Mouse (Mus musculus) kidney, embryonic 14.5 days (tissue): ENCODE measurements around the gene Atg16l1. TPM values are rescaled to one million over a fixed set of nuclear protein-coding genes. Genes with fewer than 3 reads are reported as not detected.

Experiments
- ATAC-seq: fragments of 200-750 bp; cut with Nextera tagmentation; 2 replicates; pipeline ENCODE4 v1.8.0; 2017; ENCODE audit warnings: moderate number of reproducible peaks, mild to moderate bottlenecking, moderate TSS enrichment, moderate library complexity; ENCODE audit not compliant: low FRiP score, low TSS enrichment
- H3K27ac ChIP-seq: fragments of 300-500 bp; sonication (generic); 2 replicates; pipeline ENCODE4 v1.5.1; 2014; ENCODE audit warnings: low read depth, mild to moderate bottlenecking, low read length, moderate library complexity, mixed read lengths
- H3K27me3 ChIP-seq: fragments of 300-500 bp; sonication (generic); 2 replicates; pipeline ENCODE4 v1.6.1; 2014; ENCODE audit warnings: mild to moderate bottlenecking, low read length; ENCODE audit not compliant: control insufficient read depth, insufficient read depth
- H3K36me3 ChIP-seq: fragments of 300-500 bp; sonication (generic); 2 replicates; pipeline ENCODE4 v1.6.1; 2014; ENCODE audit warnings: low read length, mixed read lengths; ENCODE audit not compliant: control insufficient read depth, insufficient read depth
- H3K4me1 ChIP-seq: fragments of 300-500 bp; sonication (generic); 2 replicates; pipeline ENCODE4 v1.6.1; 2014; ENCODE audit warnings: low read length, mixed read lengths; ENCODE audit not compliant: control insufficient read depth, insufficient read depth
- H3K4me2 ChIP-seq: fragments of 300-500 bp; sonication (generic); replicated peaks from 2 replicates; pipeline ENCODE4 v1.6.1; 2014; ENCODE audit warnings: low read depth, mild to moderate bottlenecking, low read length
- H3K4me3 ChIP-seq: fragments of 300-500 bp; sonication (generic); 2 replicates; pipeline ENCODE4 v1.5.1; 2014; ENCODE audit warnings: mild to moderate bottlenecking, low read length
- H3K9ac ChIP-seq: fragments of 300-500 bp; sonication (generic); 2 replicates; pipeline ENCODE4 v1.6.1; 2014; ENCODE audit warnings: low read depth, mild to moderate bottlenecking, low read length, moderate library complexity
- H3K9me3 ChIP-seq: fragments of 300-500 bp; sonication (generic); 2 replicates; pipeline ENCODE4 v1.6.1; 2016; ENCODE audit warnings: low read length; ENCODE audit not compliant: control insufficient read depth
- WGBS: fragments of 180-500 bp; shearing (Covaris S2); extraction: QIAGEN DNeasy Blood & Tissue Kit; methylation state at CpG from one replicate; pipeline ENCODE4 v1.1.7; 2014; 5-methylcytosine and 5-hydroxymethylcytosine counted together
- polyA plus RNA-seq: library from polyadenylated mRNA; unstranded; fragments of >200 nt; fragmentation: Nextera tagmentation; extraction: Ambion mirVana; gene quantifications from 2 replicates; pipeline ENCODE4 v1.2.1, GENCODE M21; 2014

Atg16l1 gene
- polyA plus RNA-seq, 1 experiment from 2014 or later = 33.1 TPM

- no peak overlapping the region for H3K4me3 ChIP-seq
- WGBS = 57% methylated on average over 6 of the region's 6 CpGs
- H3K4me1 ChIP-seq = 0 out of 2 replicates have a peak, but pooled peaks cover 3% of the 10 kb centered on the region
- H3K9ac ChIP-seq = no peak overlapping the region
- H3K9me3 ChIP-seq = no peaks in the 10 kb centered on the region
- no peaks in the 10 kb centered on the region for H3K27me3 ChIP-seq
- H3K36me3 ChIP-seq = no peaks in the 10 kb centered on the region
- no peak overlapping the region for H3K27ac ChIP-seq
- no peak for ATAC-seq
- H3K4me2 ChIP-seq = no peak overlapping the region
Observed at GRCm38 (mm10) chr1:87829621-87830211, 74.0 kb downstream of the Atg16l1 start.

- H3K4me1 ChIP-seq = no peaks in the 10 kb centered on the region
- H3K27me3 ChIP-seq = no peaks in the 10 kb centered on the region
- no peak overlapping the region for H3K9ac ChIP-seq
- ATAC-seq = no peak
- H3K36me3 ChIP-seq = no peaks in the 10 kb centered on the region
- no peak overlapping the region for H3K4me2 ChIP-seq
- H3K9me3 ChIP-seq = no peaks in the 10 kb centered on the region
- no peak overlapping the region for H3K27ac ChIP-seq
- WGBS = 61% methylated on average over 1 of the region's 1 CpGs
- no peak overlapping the region for H3K4me3 ChIP-seq
Observed at GRCm38 (mm10) chr1:87836453-87836852, 80.8 kb downstream of the Atg16l1 start.

- H3K4me2 ChIP-seq = no peak overlapping the region
- no peaks in the 10 kb centered on the region for H3K9me3 ChIP-seq
- H3K27ac ChIP-seq = no peak overlapping the region
- no peak overlapping the region for H3K9ac ChIP-seq
- H3K27me3 ChIP-seq = no peaks in the 10 kb centered on the region
- no peak overlapping the region for H3K4me3 ChIP-seq
- H3K4me1 ChIP-seq = no peaks in the 10 kb centered on the region
- 49% methylated on average over 5 of the region's 5 CpGs for WGBS
- no peaks in the 10 kb centered on the region for H3K36me3 ChIP-seq
- ATAC-seq = no peak
Observed at GRCm38 (mm10) chr1:87837018-87837417, 81.3 kb downstream of the Atg16l1 start.

DNA sequence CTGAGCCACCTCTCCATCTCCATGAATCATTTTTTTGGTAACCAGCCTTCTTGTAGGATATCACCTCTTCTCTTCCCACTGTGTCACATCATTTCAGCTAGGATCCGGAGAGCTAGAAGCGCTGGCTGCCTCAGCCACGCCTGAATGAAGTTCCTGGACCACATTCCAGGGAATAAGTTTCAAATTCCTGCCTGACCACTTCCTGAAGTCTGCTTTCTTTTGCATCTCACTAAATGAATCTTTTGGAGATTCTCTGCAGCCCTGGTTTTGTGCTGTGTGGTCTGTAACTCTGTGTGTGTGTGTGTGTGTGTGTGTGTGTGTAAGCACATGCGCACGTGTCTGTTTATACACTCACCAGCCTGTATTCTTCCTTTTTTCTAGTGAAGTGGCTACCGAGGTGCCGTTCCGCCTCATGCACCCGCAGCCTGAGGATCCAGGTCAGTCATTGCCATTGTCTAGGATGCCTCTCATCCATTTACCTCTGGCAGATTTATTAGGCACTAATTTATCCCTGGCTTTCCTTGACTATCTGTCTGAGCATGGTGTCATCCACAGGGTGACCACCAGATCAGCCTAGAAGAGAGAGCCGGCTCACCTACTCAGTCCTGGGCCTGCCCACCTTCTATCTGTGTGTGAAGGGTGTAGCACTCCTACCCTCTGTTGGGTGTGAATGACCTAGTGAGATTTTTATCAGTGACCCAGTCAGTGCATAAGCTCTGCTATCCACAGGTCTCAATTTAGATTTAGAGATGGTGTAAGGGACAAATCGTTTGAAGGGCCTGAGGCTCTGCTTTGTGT lies 84.9 kb downstream of the Atg16l1 start:
- Histone ChIP-seq H3K9ac (no peak overlapping the region), H3K4me2 (no peak overlapping the region), H3K27me3 (no peaks in the 10 kb centered on the region), H3K4me3 (no peak overlapping the region), H3K36me3 (no peaks in the 10 kb centered on the region), H3K9me3 (no peaks in the 10 kb centered on the region), H3K4me1 (no peaks in the 10 kb centered on the region), H3K27ac (no peak overlapping the region)
- WGBS = 39% methylated on average over 11 of the region's 11 CpGs
- ATAC-seq = peak; percentile 50

Other genes with a start within 250 kb of the Atg16l1 start
- 0.20 and 0.80 TPM in 2 replicates for gene Neu2, start 246.0 kb upstream of the Atg16l1 start, polyA plus RNA-seq
- gene Ngef, start 182.0 kb upstream of the Atg16l1 start, polyA plus RNA-seq = 0.96 and 1.5 TPM in 2 replicates
- 3.6 and 7.5 TPM in 2 replicates for gene Inpp5d, start 135.6 kb upstream of the Atg16l1 start, polyA plus RNA-seq
- gene Sag, start 47.8 kb downstream of the Atg16l1 start, polyA plus RNA-seq = 2.6 and 3.7 TPM in 2 replicates
- 18.1 and 32.6 TPM in 2 replicates for gene Dgkd, start 97.4 kb downstream of the Atg16l1 start, polyA plus RNA-seq